Mouse (Mus musculus) heart, adult 18-20 months (tissue): ENCODE results near the gene Plekhg6. TPM values are rescaled to one million over a fixed set of nuclear protein-coding genes. Genes with fewer than 3 reads are reported as not detected.

Experiments
- DNase-seq, 2 experiments: peaks; one replicate each; pipeline ENCODE4 v3.0.0; 2021 to 2022; ENCODE audit warnings: mixed read lengths in 1 of 2
- total RNA-seq, 2 experiments: library from RNA; stranded (reverse); gene quantifications; 2 replicates each; pipeline ENCODE4 v1.2.3; 2021

Plekhg6 gene
- total RNA-seq, 2 experiments from 2014 or later, result not detected

DNA sequence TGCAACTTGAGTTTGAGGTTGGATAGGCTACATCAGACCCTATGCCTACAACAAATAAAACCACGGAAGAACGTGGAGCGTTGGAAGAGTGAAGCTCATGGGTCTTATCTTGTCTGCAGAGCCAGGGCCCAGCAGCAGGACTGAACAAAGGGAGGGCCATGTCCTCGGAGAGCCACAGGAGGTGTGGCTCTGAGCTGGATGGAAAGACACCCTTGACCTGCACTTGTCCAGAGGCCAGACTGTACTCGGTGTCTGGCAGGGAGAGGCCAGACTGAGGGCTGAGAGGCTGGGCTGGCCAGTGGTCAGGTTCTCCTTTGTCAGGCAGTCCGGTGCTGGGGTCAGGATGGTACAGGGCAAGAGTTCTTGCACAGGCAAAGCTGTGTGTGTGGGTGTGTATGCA, 55.3 kb downstream of the Plekhg6 start:
- DNase-seq, result peak in 1 of 2 experiments; percentile 39

DNA sequence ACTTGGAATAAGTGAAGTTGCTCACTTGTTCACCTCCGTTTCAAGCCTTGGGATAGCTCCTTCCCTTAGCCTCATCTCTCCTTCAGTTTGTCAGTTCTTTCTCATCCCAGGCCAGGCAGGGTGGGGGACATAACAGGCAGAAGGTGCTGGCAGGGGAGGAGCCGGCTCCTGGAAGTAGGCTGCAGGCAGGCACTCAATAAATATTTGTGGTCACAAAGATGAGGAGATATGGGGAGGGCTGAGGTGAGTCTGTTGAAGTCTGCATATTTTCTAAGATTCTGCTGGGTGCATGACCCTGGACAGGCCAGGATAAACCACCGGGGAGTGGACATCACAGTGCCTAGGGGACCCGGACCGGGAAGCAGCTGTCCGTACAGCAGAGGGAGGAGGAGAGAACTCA, 57.0 kb downstream of the Plekhg6 start:
- DNase-seq, result no peak

DNA sequence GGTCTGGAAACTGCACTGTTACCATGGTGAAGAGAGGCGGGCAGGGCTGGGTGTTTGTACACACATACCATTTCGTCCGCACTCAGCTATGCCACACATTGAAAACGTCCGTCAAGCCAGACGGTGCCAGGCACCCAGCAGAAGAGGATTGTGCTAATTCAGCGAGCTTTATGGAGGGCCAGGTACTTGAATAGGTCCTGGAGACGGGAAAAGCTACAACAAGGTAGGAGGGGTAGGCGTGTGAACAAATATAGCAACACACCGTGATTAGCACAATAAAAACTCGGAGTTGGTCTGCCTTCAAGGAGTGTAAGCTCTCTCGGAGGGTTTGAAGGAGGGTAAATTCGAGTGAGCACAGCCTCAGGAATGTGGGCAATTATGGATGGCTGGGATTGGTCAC, 57.8 kb downstream of the Plekhg6 start:
- DNase-seq, result no peak

- DNase-seq, result no peak
Observed at GRCm38 (mm10) chr6:125321114-125321855, 59.3 kb downstream of the Plekhg6 start.

GRCm38 (mm10) chr6:125320323-125320722, 60.3 kb downstream of the Plekhg6 start, which contains the start of gene Scnn1a:
TSS of gene Scnn1a (plus strand) at chr6:125320659.
- DNase-seq, result no peak

- DNase-seq, result no peak
Observed at GRCm38 (mm10) chr6:125319919-125320296, 60.7 kb downstream of the Plekhg6 start.

DNA sequence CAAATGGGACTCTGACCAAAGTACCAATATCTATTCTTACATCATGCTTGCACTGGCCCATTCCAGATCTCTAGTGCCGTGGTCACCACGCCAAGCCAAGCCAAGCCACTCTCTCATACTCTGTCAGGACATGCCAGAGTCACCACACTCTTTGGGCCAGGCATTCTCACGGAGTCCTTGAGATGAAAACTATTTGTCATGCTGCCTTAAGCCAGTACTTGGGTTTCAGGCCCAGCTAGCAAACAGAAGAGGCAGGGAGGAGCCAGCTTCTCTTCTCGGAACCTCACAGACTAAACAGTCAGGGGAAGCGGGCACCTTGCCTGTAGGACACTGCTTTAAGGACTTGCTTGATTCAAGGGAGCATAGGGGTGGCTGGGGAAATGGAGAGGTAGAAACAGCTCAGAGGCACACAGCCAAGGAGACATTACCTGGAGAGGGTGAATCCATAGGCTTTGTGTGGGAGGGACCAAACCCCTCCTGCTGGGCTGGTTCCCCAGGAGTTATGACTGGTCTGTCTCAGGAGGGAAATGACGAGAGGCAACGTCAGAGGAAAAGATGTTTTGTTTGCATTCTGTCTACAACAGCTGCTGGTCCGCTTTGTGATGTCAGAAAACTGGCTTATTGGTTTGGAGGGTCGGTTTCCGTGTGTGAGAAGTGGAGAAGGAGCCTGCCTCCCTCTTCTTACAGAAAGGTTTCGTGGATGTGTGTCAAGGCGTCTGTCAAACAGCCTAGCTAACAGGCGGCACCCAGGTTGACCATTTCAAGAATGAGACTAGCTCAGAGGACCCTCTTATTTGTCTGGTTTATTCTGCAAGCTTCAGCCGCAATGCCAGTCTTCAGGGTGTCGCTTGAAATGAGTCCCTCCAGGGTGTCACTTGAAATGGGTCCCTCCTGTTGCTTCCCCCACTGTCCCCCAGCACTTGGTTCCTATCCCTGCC, 61.3 kb downstream of the Plekhg6 start:
- DNase-seq, result no peak

- no peak for DNase-seq
Observed at GRCm38 (mm10) chr6:125317077-125317476, 63.5 kb downstream of the Plekhg6 start.

GRCm38 (mm10) chr6:125314746-125315145, 65.8 kb downstream of the Plekhg6 start:
- DNase-seq, result no peak

DNA sequence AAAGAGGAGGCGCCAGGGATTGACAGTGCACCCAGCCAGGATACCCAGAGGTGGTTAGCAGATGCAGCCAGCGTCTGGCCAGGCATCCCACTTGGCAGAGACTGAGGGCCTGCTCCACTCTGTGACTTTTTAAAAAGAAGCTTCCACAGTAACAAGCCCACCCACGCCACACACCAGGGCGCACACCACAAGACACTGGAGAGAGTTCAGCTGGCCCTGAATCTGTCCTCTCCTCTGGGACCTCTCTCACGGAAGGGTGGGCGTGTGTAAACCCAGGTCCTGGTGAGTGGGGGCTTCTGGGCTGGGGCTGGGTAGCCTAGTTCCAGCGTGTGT, 66.4 kb downstream of the Plekhg6 start:
- no peak for DNase-seq

DNA sequence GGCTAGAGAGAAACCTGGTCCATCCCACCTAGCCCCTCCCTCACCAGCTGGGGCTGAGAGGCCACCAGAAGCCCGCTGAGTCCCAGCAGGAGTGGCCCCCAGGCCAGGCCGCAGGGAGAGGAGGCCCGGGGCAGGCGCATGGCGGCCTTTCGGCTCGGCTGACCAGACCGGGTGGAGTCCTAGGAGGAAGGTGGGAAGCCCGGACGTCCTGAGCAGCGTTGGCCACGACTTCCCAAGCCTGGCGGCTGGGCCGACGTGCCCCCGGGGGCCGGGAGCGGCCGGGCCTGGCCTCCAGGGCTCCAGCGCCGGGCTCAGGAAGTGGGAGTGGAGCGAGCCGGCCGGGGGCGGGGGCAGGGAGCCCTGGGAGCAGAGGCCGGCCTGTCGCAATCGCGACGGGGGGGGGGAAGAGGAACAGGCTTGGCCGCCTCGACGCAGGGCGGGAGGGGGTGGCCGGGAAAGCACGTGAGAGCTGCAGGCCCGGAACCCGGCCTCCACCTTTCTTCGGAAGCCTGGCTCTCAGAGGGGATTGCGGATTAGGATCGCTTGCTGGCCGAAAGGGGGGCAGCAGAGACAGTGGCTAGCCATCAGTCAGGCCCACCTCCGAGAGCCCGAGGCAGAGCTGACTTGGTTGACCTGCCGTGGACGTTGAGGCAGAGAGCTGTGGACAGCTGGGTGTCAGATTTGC, 66.9 kb downstream of the Plekhg6 start, which contains the start of gene Ltbr:
Gene Ltbr (minus strand): TSS at position 340 of the 685 bp plus-strand sequence.
- DNase-seq, result peak; percentile 87 to 96

Other genes with a start within 250 kb of the Plekhg6 start
- 10 to 100 TPM; 19.2 to 20.1 TPM for gene Nop2, start 248.9 kb downstream of the Plekhg6 start, total RNA-seq
- gene Iffo1, start 235.6 kb downstream of the Plekhg6 start, total RNA-seq, result 1 to 10 TPM; 5.0 to 5.9 TPM
- 1,000 to 10,000 TPM; 4,422 to 5,568 TPM for gene Gapdh, start 214.3 kb downstream of the Plekhg6 start, total RNA-seq
- gene Ncapd2, start 189.1 kb downstream of the Plekhg6 start, total RNA-seq, result 10 to 100 TPM; 12.2 to 15.6 TPM
- gene Mrpl51, start 189.0 kb downstream of the Plekhg6 start, total RNA-seq, result 100 to 1,000 TPM; 316 to 366 TPM
- 1 to 10 TPM; 5.0 to 7.8 TPM for gene Vamp1, start 165.2 kb downstream of the Plekhg6 start, total RNA-seq
- gene Tapbpl, start 148.9 kb downstream of the Plekhg6 start, total RNA-seq, result 1 to 10 TPM; 5.7 to 6.1 TPM
- gene Cd27, start 143.8 kb downstream of the Plekhg6 start, total RNA-seq, result 1 to 10 TPM in 1 of 2 experiments, not detected in 1; 1.7 TPM
- gene Tuba3a, start 94.8 kb downstream of the Plekhg6 start, total RNA-seq, result not detected
- 10 to 100 TPM; 25.0 to 28.7 TPM for gene Ltbr, start 66.9 kb downstream of the Plekhg6 start, total RNA-seq
- 1 to 10 TPM in 1 of 2 experiments, under 1 TPM in 1; 0.47 to 1.3 TPM for gene Scnn1a, start 60.1 kb downstream of the Plekhg6 start, total RNA-seq
- 10 to 100 TPM; 47.5 to 50.8 TPM for gene Tnfrsf1a, start 31.4 kb downstream of the Plekhg6 start, total RNA-seq
- 10 to 100 TPM; 49.9 to 50.4 TPM for gene Cd9, start 114.0 kb upstream of the Plekhg6 start, total RNA-seq
- 100 to 1,000 TPM in 1 of 2 experiments, 10 to 100 TPM in 1; 78.4 to 104 TPM for gene Vwf, start 166.0 kb upstream of the Plekhg6 start, total RNA-seq